Mouse (Mus musculus) heart, adult 8-10 months (tissue): Measurements from ENCODE around the gene Ptpre. TPM values are rescaled to one million over a fixed set of nuclear protein-coding genes. Genes with fewer than 3 reads are reported as not detected.
"Not testable (repeated sequence)": the region's sequence is repeated elsewhere in the genome, so short reads cannot be mapped to it uniquely, and the experiment has no call there.

Experiments
- DNase-seq: peaks from one replicate; pipeline ENCODE4 v3.0.0; 2022; ENCODE audit warnings: low spot score
- total RNA-seq, 4 experiments: library from RNA; stranded (reverse); gene quantifications; 2 replicates each; pipeline ENCODE4 v1.2.4; 2022

Gene Ptpre
- total RNA-seq, 4 experiments from 2014 or later: 1.9 to 3.8 (median 2.5) TPM

- no peak for DNase-seq
Observed at GRCm38 (mm10) chr7:135641698-135642507, 104.6 kb downstream of the Ptpre start.

GRCm38 (mm10) chr7:135644452-135644851 is 107.2 kb downstream of the Ptpre start:
- DNase-seq: no peak

GRCm38 (mm10) chr7:135646976-135647375 is 109.7 kb downstream of the Ptpre start:
- no peak for DNase-seq

GRCm38 (mm10) chr7:135648821-135649220 is 111.5 kb downstream of the Ptpre start:
- no peak for DNase-seq

- DNase-seq: no peak
Observed at GRCm38 (mm10) chr7:135649306-135649705, 112.0 kb downstream of the Ptpre start.

- no peak for DNase-seq
Observed at GRCm38 (mm10) chr7:135650061-135650460, 112.8 kb downstream of the Ptpre start.

- DNase-seq: peak; percentile 32
Observed at GRCm38 (mm10) chr7:135651831-135652511, 114.7 kb downstream of the Ptpre start.

- no peak for DNase-seq
Observed at GRCm38 (mm10) chr7:135652781-135653180, 115.5 kb downstream of the Ptpre start.

GRCm38 (mm10) chr7:135653601-135654000 is 116.3 kb downstream of the Ptpre start:
- DNase-seq: no peak

- DNase-seq: no peak
Observed at GRCm38 (mm10) chr7:135654288-135654687, 117.0 kb downstream of the Ptpre start.

GRCm38 (mm10) chr7:135655113-135655512 is 117.8 kb downstream of the Ptpre start:
- no peak for DNase-seq

GRCm38 (mm10) chr7:135658150-135658549 is 120.9 kb downstream of the Ptpre start:
- DNase-seq: no peak

GRCm38 (mm10) chr7:135659314-135659935 is 122.1 kb downstream of the Ptpre start:
- no peak for DNase-seq

- no peak for DNase-seq
Observed at GRCm38 (mm10) chr7:135660314-135660713, 123.0 kb downstream of the Ptpre start.

GRCm38 (mm10) chr7:135664211-135664610 is 126.9 kb downstream of the Ptpre start:
- no peak for DNase-seq

- DNase-seq: no peak
Observed at GRCm38 (mm10) chr7:135666314-135666713, 129.0 kb downstream of the Ptpre start.

GRCm38 (mm10) chr7:135668852-135669739 is 131.8 kb downstream of the Ptpre start:
- peak; percentile 57 for DNase-seq

GRCm38 (mm10) chr7:135673576-135673975 is 136.3 kb downstream of the Ptpre start:
- no peak for DNase-seq

- DNase-seq: peak; percentile 49
Observed at GRCm38 (mm10) chr7:135676722-135677121, 139.4 kb downstream of the Ptpre start.

GRCm38 (mm10) chr7:135680334-135680733 is 143.1 kb downstream of the Ptpre start:
- DNase-seq: peak; percentile 21

- DNase-seq: not testable (repeated sequence)
Observed at GRCm38 (mm10) chr7:135684098-135684497, 146.8 kb downstream of the Ptpre start.
